Mouse (Mus musculus) E14TG2a.4 (cell line): ENCODE results near the gene Foxj3.

ENCODE experiments used
- CTCF ChIP-seq: conservative IDR thresholded peaks from 2 replicates; pipeline ENCODE4 v1.5.1; 2014; ENCODE audit warnings: low read length
- NANOG ChIP-seq: IDR thresholded peaks from 2 replicates; pipeline ENCODE4 v1.6.1; 2014; ENCODE audit warnings: borderline replicate concordance, low read length, mixed read lengths

- TF ChIP-seq CTCF: no peak
- no peak for TF ChIP-seq NANOG
Observed at GRCm38 (mm10) chr4:119636731-119637130, 99.9 kb downstream of the Foxj3 start.
